Mouse (Mus musculus) adrenal gland, postnatal 4 days (tissue): ENCODE measurements around the gene E030030I06Rik. TPM values are rescaled to one million over a fixed set of nuclear protein-coding genes. Genes with fewer than 3 reads are reported as not detected.
"Not testable (repeated sequence)": the region's sequence is repeated elsewhere in the genome, so short reads cannot be mapped to it uniquely, and the experiment has no call there.

Experiments used
- DNase-seq, 2 experiments: peaks; one replicate each; pipeline ENCODE4 v3.0.0; 2021 to 2022; ENCODE audit warnings: low spot score in 2 of 2, mixed read lengths in 2 of 2
- total RNA-seq, 2 experiments: library from RNA; stranded (reverse); gene quantifications; 2 replicates each; pipeline ENCODE4 v1.2.3; 2021

The E030030I06Rik gene
- total RNA-seq, 2 experiments from 2014 or later: 9.7 to 9.9 TPM

GRCm38 (mm10) chr10:22153147-22153690 lies 4.1 kb upstream of the E030030I06Rik start:
- not testable (repeated sequence) for DNase-seq

- not testable (repeated sequence) for DNase-seq
Measured at GRCm38 (mm10) chr10:22151863-22152640, 3.0 kb upstream of the E030030I06Rik start.

- not testable (repeated sequence) for DNase-seq
Measured at GRCm38 (mm10) chr10:22151056-22151862, 2.2 kb upstream of the E030030I06Rik start.

- DNase-seq: no peak
Measured at GRCm38 (mm10) chr10:22150593-22150992, 1.5 kb upstream of the E030030I06Rik start.

- DNase-seq: no peak
Measured at GRCm38 (mm10) chr10:22149691-22150465, 808 bp upstream of the E030030I06Rik start.

GRCm38 (mm10) chr10:22148441-22149072 lies 513 bp downstream of the E030030I06Rik start:
- peak; percentile 42 to 52 for DNase-seq

GRCm38 (mm10) chr10:22142926-22143325 lies 6.1 kb downstream of the E030030I06Rik start:
- DNase-seq: no peak

- DNase-seq: peak in 1 of 2 experiments; percentile 56
Measured at GRCm38 (mm10) chr10:22142194-22142593, 6.9 kb downstream of the E030030I06Rik start.

- peak; percentile 43 to 53 for DNase-seq
Measured at GRCm38 (mm10) chr10:22140665-22141280, 8.3 kb downstream of the E030030I06Rik start.

GRCm38 (mm10) chr10:22074531-22074930 lies 74.5 kb downstream of the E030030I06Rik start:
- DNase-seq: no peak

- DNase-seq: no peak
Measured at GRCm38 (mm10) chr10:22072739-22073138, 76.3 kb downstream of the E030030I06Rik start.

- DNase-seq: no peak
Measured at GRCm38 (mm10) chr10:22070576-22070975, 78.5 kb downstream of the E030030I06Rik start.

GRCm38 (mm10) chr10:22070168-22070567 lies 78.9 kb downstream of the E030030I06Rik start:
- DNase-seq: no peak

GRCm38 (mm10) chr10:22067979-22068378 lies 81.1 kb downstream of the E030030I06Rik start, which contains the start of gene 4930444G20Rik:
TSS of gene 4930444G20Rik (minus strand) at chr10:22068079.
- not testable (repeated sequence) for DNase-seq

Other genes with a start within 250 kb of the E030030I06Rik start
- gene 4930444G20Rik, start 81.2 kb downstream of the E030030I06Rik start, total RNA-seq: not detected
- 1 to 10 TPM; 2.7 to 3.2 TPM for gene Raet1e, start 9.3 kb upstream of the E030030I06Rik start, total RNA-seq
- under 1 TPM; 0.48 to 0.59 TPM for gene H60b, start 9.3 kb upstream of the E030030I06Rik start, total RNA-seq
- gene Raet1d, start 211.3 kb upstream of the E030030I06Rik start, total RNA-seq: 1 to 10 TPM in 1 of 2 experiments, under 1 TPM in 1; 0.84 to 2.0 TPM